Mouse (Mus musculus) midbrain, embryonic 13.5 days (tissue): ENCODE data around the gene Wnk4. TPM values are rescaled to one million over a fixed set of nuclear protein-coding genes. Genes with fewer than 3 reads are reported as not detected.
A peak's percentile ranks its signal among the peaks of the same experiment; 100 is the strongest.
"Not testable (repeated sequence)": the region's sequence is repeated elsewhere in the genome, so short reads cannot be mapped to it uniquely, and the experiment has no call there.

Experiments used
- ATAC-seq: fragments of 200-750 bp; cut with Nextera tagmentation; 2 replicates; pipeline ENCODE4 v1.8.0; 2017; ENCODE audit warnings: mild to moderate bottlenecking, moderate TSS enrichment, moderate library complexity
- H3K27ac ChIP-seq: fragments of 300-500 bp; sonication (generic); 2 replicates; pipeline ENCODE4 v1.5.1; 2015; ENCODE audit warnings: inconsistent platforms, mild to moderate bottlenecking, moderate library complexity
- H3K27me3 ChIP-seq: fragments of 300-500 bp; sonication (generic); 2 replicates; pipeline ENCODE4 v1.6.1; 2015; ENCODE audit warnings: mild to moderate bottlenecking, inconsistent platforms
- H3K36me3 ChIP-seq: fragments of 300-500 bp; sonication (generic); 2 replicates; pipeline ENCODE4 v1.6.1; 2015; ENCODE audit warnings: mild to moderate bottlenecking, inconsistent platforms
- H3K4me1 ChIP-seq: fragments of 300-500 bp; sonication (generic); replicated peaks from 2 replicates; pipeline ENCODE4 v1.6.1; 2015; ENCODE audit warnings: inconsistent platforms
- H3K4me2 ChIP-seq: fragments of 300-500 bp; sonication (generic); replicated peaks from 2 replicates; pipeline ENCODE4 v1.6.1; 2015; ENCODE audit warnings: moderate library complexity, mild to moderate bottlenecking, inconsistent platforms
- H3K4me3 ChIP-seq: fragments of 300-500 bp; sonication (generic); replicated peaks from 2 replicates; pipeline ENCODE4 v1.5.1; 2015; ENCODE audit warnings: mild to moderate bottlenecking, inconsistent platforms
- H3K9ac ChIP-seq: fragments of 300-500 bp; sonication (generic); replicated peaks from 2 replicates; pipeline ENCODE4 v1.6.1; 2015; ENCODE audit warnings: mild to moderate bottlenecking, inconsistent platforms
- H3K9me3 ChIP-seq: fragments of 300-500 bp; sonication (generic); 2 replicates; pipeline ENCODE4 v1.6.1; 2016; ENCODE audit warnings: mild to moderate bottlenecking, inconsistent platforms
- WGBS: fragments of 180-500 bp; shearing (Covaris S2); methylation state at CpG from one replicate; pipeline ENCODE4 v1.1.7; 2015; 5-methylcytosine and 5-hydroxymethylcytosine counted together
- polyA plus RNA-seq: library from polyadenylated mRNA; unstranded; fragments of >200 nt; fragmentation: Nextera tagmentation; extraction: Ambion mirVana; gene quantifications from 2 replicates; pipeline ENCODE4 v1.2.1, GENCODE M21; 2015

Gene Wnk4
- polyA plus RNA-seq, 1 experiment from 2014 or later, result 7.2 TPM

DNA sequence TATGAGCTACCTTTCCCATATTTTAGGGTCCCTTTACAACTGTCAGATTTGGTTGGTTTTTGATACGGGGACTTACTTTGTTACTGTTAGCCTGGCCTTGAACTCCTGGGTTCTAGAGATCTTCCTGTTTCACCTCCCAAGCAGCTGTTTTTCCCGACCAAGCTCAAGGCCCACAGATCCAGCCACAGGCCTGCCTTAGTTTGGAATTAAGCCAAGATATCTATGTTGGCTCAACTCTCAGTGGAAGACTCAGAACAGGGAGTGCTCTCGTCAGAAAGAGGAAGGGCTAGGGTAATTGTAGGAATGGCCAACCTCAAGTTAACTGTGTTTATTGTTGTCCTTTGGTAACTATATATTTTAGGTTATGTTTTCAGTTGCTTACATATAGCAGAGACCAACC, 51.8 kb downstream of the Wnk4 start:
- no peaks in the 10 kb centered on the region for H3K9me3 ChIP-seq
- peaks cover 9% of the 10 kb centered on the region for H3K4me1 ChIP-seq
- no peak overlapping the region for H3K27ac ChIP-seq
- H3K36me3 ChIP-seq, result no peaks in the 10 kb centered on the region
- H3K4me3 ChIP-seq, result no peak overlapping the region
- no peaks in the 10 kb centered on the region; the same call in 1 of the 2 replicates for H3K27me3 ChIP-seq
- 84% methylated on average over 3 of the region's 3 CpGs for WGBS
- no peak overlapping the region for H3K4me2 ChIP-seq
- no peak for ATAC-seq
- H3K9ac ChIP-seq, result no peak overlapping the region

GRCm38 (mm10) chr11:101314567-101314966, 54.2 kb downstream of the Wnk4 start:
- ATAC-seq, result no peak
- no peak overlapping the region for H3K9ac ChIP-seq
- no peaks in the 10 kb centered on the region; the same call in 1 of the 2 replicates for H3K27me3 ChIP-seq
- peaks cover 19% of the 10 kb centered on the region for H3K4me1 ChIP-seq
- no peaks in the 10 kb centered on the region for H3K9me3 ChIP-seq
- peaks cover 18% of the 10 kb centered on the region for H3K36me3 ChIP-seq
- no peak overlapping the region for H3K4me3 ChIP-seq
- 94% methylated on average over 1 of the region's 1 CpGs for WGBS
- H3K4me2 ChIP-seq, result no peak overlapping the region
- H3K27ac ChIP-seq, result no peak overlapping the region

DNA sequence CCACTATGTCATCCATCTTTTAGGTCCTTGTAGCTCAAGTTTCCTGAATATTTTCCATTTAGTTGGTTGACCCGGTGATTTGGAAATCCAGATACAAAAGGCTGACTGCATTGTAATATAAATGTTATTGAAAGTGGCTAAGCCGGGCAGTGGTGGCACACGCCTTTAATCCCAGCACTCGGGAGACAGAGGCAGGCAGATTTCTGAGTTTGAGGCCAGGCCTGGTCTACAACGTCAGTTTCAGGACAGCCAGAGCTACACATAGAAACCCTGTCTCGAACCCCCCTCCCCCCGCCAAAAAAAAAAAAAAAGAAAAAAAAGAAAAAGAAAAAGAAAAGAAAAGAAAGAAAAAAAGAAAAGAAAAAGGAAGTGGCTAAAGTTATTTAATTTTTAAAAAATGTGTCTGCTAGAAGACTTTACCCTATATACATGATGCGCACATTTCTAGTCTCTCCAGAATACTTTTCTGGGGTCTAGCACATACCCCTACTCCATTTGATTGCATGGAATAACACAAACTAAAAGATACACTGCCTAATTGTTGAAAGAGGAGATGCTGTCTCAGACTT, 54.8 kb downstream of the Wnk4 start:
- H3K36me3 ChIP-seq, result peaks cover 24% of the 10 kb centered on the region
- H3K9me3 ChIP-seq, result no peaks in the 10 kb centered on the region
- no peaks in the 10 kb centered on the region; the same call in 1 of the 2 replicates for H3K27me3 ChIP-seq
- WGBS, result 85% methylated on average over 8 of the region's 8 CpGs
- peaks cover 19% of the 10 kb centered on the region for H3K4me1 ChIP-seq
- peak overlapping the region; percentile 98 for H3K4me3 ChIP-seq
- peak overlapping the region; percentile 95 for H3K9ac ChIP-seq
- peak overlapping the region; percentile 99 for H3K4me2 ChIP-seq
- H3K27ac ChIP-seq, result peak overlapping the region; percentile 74
- ATAC-seq, result no peak

- under 1% methylated on average over 61 of the region's 62 CpGs for WGBS
- Histone ChIP-seq H3K4me3 (peak within 1 kb of the TSS; percentile 98), H3K9ac (peak within 1 kb of the TSS; percentile 95), H3K36me3 (peaks cover 32% of the 10 kb centered on the region), H3K27ac (peak within 1 kb of the TSS; percentile 74), H3K4me1 (peaks cover 19% of the 10 kb centered on the region), H3K4me2 (peak within 1 kb of the TSS; percentile 99), H3K27me3 (no peaks in the 10 kb centered on the region; the same call in 1 of the 2 replicates), H3K9me3 (no peaks in the 10 kb centered on the region)
- peak; percentile 97 for ATAC-seq
Measured at GRCm38 (mm10) chr11:101315665-101316500, 55.5 kb downstream of the Wnk4 start, which contains the start of gene Psme3. Gene Psme3 (plus strand): TSS chr11:101316213.

- peak; percentile 80 for ATAC-seq
- WGBS, result 1% methylated on average over 17 of the region's 17 CpGs
- H3K36me3 ChIP-seq, result peaks cover 38% of the 10 kb centered on the region
- peaks cover 19% of the 10 kb centered on the region for H3K4me1 ChIP-seq
- H3K9me3 ChIP-seq, result no peaks in the 10 kb centered on the region
- peak overlapping the region; percentile 98 for H3K4me3 ChIP-seq
- peak overlapping the region; percentile 74 for H3K27ac ChIP-seq
- peak overlapping the region; percentile 95 for H3K9ac ChIP-seq
- H3K27me3 ChIP-seq, result no peaks in the 10 kb centered on the region; the same call in 1 of the 2 replicates
- peak overlapping the region; percentile 99 for H3K4me2 ChIP-seq
Measured at GRCm38 (mm10) chr11:101316501-101316917, 56.1 kb downstream of the Wnk4 start.

- Histone ChIP-seq H3K9me3 (no peaks in the 10 kb centered on the region), H3K27ac (no peak overlapping the region), H3K4me3 (no peak overlapping the region), H3K9ac (no peak overlapping the region), H3K27me3 (no peaks in the 10 kb centered on the region), H3K4me2 (no peak overlapping the region), H3K4me1 (no peaks in the 10 kb centered on the region), H3K36me3 (peaks cover 77% of the 10 kb centered on the region)
- WGBS, result 16% methylated on average over 4 of the region's 4 CpGs
- peak; percentile 58 for ATAC-seq
Measured at GRCm38 (mm10) chr11:101323609-101324008, 63.2 kb downstream of the Wnk4 start.

GRCm38 (mm10) chr11:101324763-101325162, 64.4 kb downstream of the Wnk4 start, which contains the start of gene Aoc2:
Gene Aoc2 (plus strand): TSS chr11:101325063.
- Histone ChIP-seq H3K27ac (no peak within 1 kb of the TSS), H3K4me2 (no peak within 1 kb of the TSS), H3K4me1 (no peaks in the 10 kb centered on the region), H3K4me3 (no peak within 1 kb of the TSS), H3K27me3 (no peaks in the 10 kb centered on the region), H3K9ac (no peak within 1 kb of the TSS), H3K36me3 (peaks cover 65% of the 10 kb centered on the region), H3K9me3 (no peaks in the 10 kb centered on the region)
- WGBS, result 98% methylated on average over 5 of the region's 5 CpGs
- no peak for ATAC-seq

GRCm38 (mm10) chr11:101325201-101325600, 64.8 kb downstream of the Wnk4 start:
- ATAC-seq, result 0 out of 2 replicates have a peak, but pooled peaks have one; percentile 17
- peaks cover 61% of the 10 kb centered on the region for H3K36me3 ChIP-seq
- not testable (repeated sequence) for H3K27me3 ChIP-seq, H3K9ac ChIP-seq, H3K27ac ChIP-seq, H3K9me3 ChIP-seq, H3K4me2 ChIP-seq, H3K4me1 ChIP-seq, H3K4me3 ChIP-seq
- 95% methylated on average over 11 of the region's 11 CpGs for WGBS

DNA sequence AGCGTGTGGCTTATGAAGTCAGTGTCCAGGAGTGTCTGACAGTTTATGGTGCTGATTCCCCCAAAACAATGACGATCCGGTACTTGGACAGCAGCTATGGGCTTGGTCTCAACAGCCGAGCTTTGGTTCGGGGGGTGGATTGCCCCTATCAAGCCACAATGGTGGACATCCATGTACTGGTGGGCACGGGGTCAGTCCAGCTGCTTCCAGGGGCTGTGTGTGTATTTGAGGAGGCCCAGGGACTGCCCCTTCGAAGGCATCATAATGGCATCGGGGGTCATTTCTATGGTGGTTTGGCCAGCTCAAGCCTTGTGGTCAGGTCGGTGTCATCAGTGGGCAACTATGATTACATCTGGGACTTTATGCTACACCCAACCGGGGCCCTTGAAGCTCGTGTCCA, 65.8 kb downstream of the Wnk4 start:
- no peak overlapping the region for H3K9ac ChIP-seq
- H3K27ac ChIP-seq, result no peak overlapping the region
- no peaks in the 10 kb centered on the region for H3K4me1 ChIP-seq
- 87% methylated on average over 11 of the region's 11 CpGs for WGBS
- H3K4me2 ChIP-seq, result no peak overlapping the region
- no peaks in the 10 kb centered on the region for H3K9me3 ChIP-seq
- no peak overlapping the region for H3K4me3 ChIP-seq
- H3K27me3 ChIP-seq, result no peaks in the 10 kb centered on the region
- ATAC-seq, result no peak
- H3K36me3 ChIP-seq, result peaks cover 52% of the 10 kb centered on the region

Other genes starting within 250 kb of the Wnk4 start
- 9.7 and 9.9 TPM in 2 replicates for gene Naglu, start 190.6 kb upstream of the Wnk4 start, polyA plus RNA-seq
- gene Hsd17b1, start 182.2 kb upstream of the Wnk4 start, polyA plus RNA-seq, result 0.24 TPM in 1 of 2 replicates, not detected in the other
- gene Coasy, start 178.0 kb upstream of the Wnk4 start, polyA plus RNA-seq, result 47.1 and 52.8 TPM in 2 replicates
- 85.9 and 90.9 TPM in 2 replicates for gene Mlx, start 173.3 kb upstream of the Wnk4 start, polyA plus RNA-seq
- gene Psmc3ip, start 165.1 kb upstream of the Wnk4 start, polyA plus RNA-seq, result 27.9 and 30.8 TPM in 2 replicates
- 21.8 and 28.5 TPM in 2 replicates for gene Retreg3, start 140.7 kb upstream of the Wnk4 start, polyA plus RNA-seq
- 89.4 and 91.0 TPM in 2 replicates for gene Tubg1, start 140.6 kb upstream of the Wnk4 start, polyA plus RNA-seq
- 29.8 and 31.6 TPM in 2 replicates for gene Tubg2, start 104.7 kb upstream of the Wnk4 start, polyA plus RNA-seq
- 1.3 and 1.5 TPM in 2 replicates for gene Cntnap1, start 90.0 kb upstream of the Wnk4 start, polyA plus RNA-seq
- gene Plekhh3, start 89.2 kb upstream of the Wnk4 start, polyA plus RNA-seq, result 7.3 and 8.1 TPM in 2 replicates
- gene Ccr10, start 85.1 kb upstream of the Wnk4 start, polyA plus RNA-seq, result 0.19 and 0.38 TPM in 2 replicates
- gene Ezh1, start 34.1 kb upstream of the Wnk4 start, polyA plus RNA-seq, result 17.6 and 17.7 TPM in 2 replicates
- 64.4 and 65.7 TPM in 2 replicates for gene Ramp2, start 14.5 kb upstream of the Wnk4 start, polyA plus RNA-seq
- 110 and 111 TPM in 2 replicates for gene Vps25, start 6.9 kb upstream of the Wnk4 start, polyA plus RNA-seq
- gene Cntd1, start 18.4 kb downstream of the Wnk4 start, polyA plus RNA-seq, result 1.2 and 1.3 TPM in 2 replicates
- 210 and 213 TPM in 2 replicates for gene Coa3, start 18.5 kb downstream of the Wnk4 start, polyA plus RNA-seq
- 178 and 194 TPM in 2 replicates for gene Becn1, start 41.7 kb downstream of the Wnk4 start, polyA plus RNA-seq
- gene Psme3, start 55.6 kb downstream of the Wnk4 start, polyA plus RNA-seq, result 126 and 134 TPM in 2 replicates
- gene Aoc2, start 64.5 kb downstream of the Wnk4 start, polyA plus RNA-seq, result 2.4 and 2.5 TPM in 2 replicates
- not detected in 2 replicates for gene Aoc3, start 70.0 kb downstream of the Wnk4 start, polyA plus RNA-seq
- not detected in 2 replicates for gene G6pc, start 107.0 kb downstream of the Wnk4 start, polyA plus RNA-seq
- 94.8 and 101 TPM in 2 replicates for gene Aarsd1, start 157.0 kb downstream of the Wnk4 start, polyA plus RNA-seq
- gene Gm27029, start 164.2 kb downstream of the Wnk4 start, polyA plus RNA-seq, result 6.6 and 8.5 TPM in 2 replicates
- gene Rundc1, start 164.5 kb downstream of the Wnk4 start, polyA plus RNA-seq, result 26.2 and 26.4 TPM in 2 replicates
- gene Ptges3l, start 164.8 kb downstream of the Wnk4 start, polyA plus RNA-seq, result 2.0 and 2.6 TPM in 2 replicates
- gene Rpl27, start 181.7 kb downstream of the Wnk4 start, polyA plus RNA-seq, result 303 and 310 TPM in 2 replicates
- gene Ifi35, start 187.8 kb downstream of the Wnk4 start, polyA plus RNA-seq, result 2.2 and 2.3 TPM in 2 replicates
- 102 and 117 TPM in 2 replicates for gene Rnd2, start 204.4 kb downstream of the Wnk4 start, polyA plus RNA-seq
- gene Vat1, start 205.7 kb downstream of the Wnk4 start, polyA plus RNA-seq, result 79.5 and 91.5 TPM in 2 replicates